Mouse (Mus musculus): ENCODE results near the gene Gprc5b. TPM values are rescaled to one million over a fixed set of nuclear protein-coding genes. Genes with fewer than 3 reads are reported as not detected.

The Gprc5b gene
- polyA plus RNA-seq (2012), result not detected in 2 replicates

- no peak for TF ChIP-seq GATA1 (IDR thresholded peaks at IDR 0.05; ENCODE audit: low read length)
These were observed at the start of gene Gprc5b for GRCm38 (mm10) chr7:118995007-118995406. TSS of gene Gprc5b (minus strand) at chr7:118995211.

GRCm38 (mm10) chr7:119041502-119041901, 46.5 kb upstream of the Gprc5b start:
- TF ChIP-seq GATA1 (IDR thresholded peaks at IDR 0.05; ENCODE audit: low read length), result no peak

GRCm38 (mm10) chr7:119037581-119037980, 42.6 kb upstream of the Gprc5b start:
- TF ChIP-seq GATA1 (IDR thresholded peaks at IDR 0.05; ENCODE audit: low read length), result no peak

- no peak for TF ChIP-seq GATA1 (IDR thresholded peaks at IDR 0.05; ENCODE audit: low read length)
These were observed 39.4 kb upstream of the Gprc5b start for GRCm38 (mm10) chr7:119034243-119034961.

GRCm38 (mm10) chr7:119023394-119023921, 28.4 kb upstream of the Gprc5b start:
- TF ChIP-seq GATA1 (IDR thresholded peaks at IDR 0.05; ENCODE audit: low read length), result no peak

- TF ChIP-seq GATA1 (IDR thresholded peaks at IDR 0.05; ENCODE audit: low read length), result no peak
These were observed 27.5 kb upstream of the Gprc5b start for GRCm38 (mm10) chr7:119022238-119023156.

- TF ChIP-seq GATA1 (IDR thresholded peaks at IDR 0.05; ENCODE audit: low read length), result no peak
These were observed 24.5 kb upstream of the Gprc5b start for GRCm38 (mm10) chr7:119019537-119019936.

- no peak for TF ChIP-seq GATA1 (IDR thresholded peaks at IDR 0.05; ENCODE audit: low read length)
These were observed 20.7 kb upstream of the Gprc5b start for GRCm38 (mm10) chr7:119015736-119016135.

- no peak for TF ChIP-seq GATA1 (IDR thresholded peaks at IDR 0.05; ENCODE audit: low read length)
These were observed 16.0 kb upstream of the Gprc5b start for GRCm38 (mm10) chr7:119010854-119011529.

- TF ChIP-seq GATA1 (IDR thresholded peaks at IDR 0.05; ENCODE audit: low read length), result no peak
These were observed 7.5 kb upstream of the Gprc5b start for GRCm38 (mm10) chr7:119002501-119002900.

- TF ChIP-seq GATA1 (IDR thresholded peaks at IDR 0.05; ENCODE audit: low read length), result no peak
These were observed 7.0 kb upstream of the Gprc5b start for GRCm38 (mm10) chr7:119001965-119002364.

- no peak for TF ChIP-seq GATA1 (IDR thresholded peaks at IDR 0.05; ENCODE audit: low read length)
These were observed 4.8 kb upstream of the Gprc5b start for GRCm38 (mm10) chr7:118999857-119000256.

GRCm38 (mm10) chr7:118996137-118996837, 1.3 kb upstream of the Gprc5b start:
- no peak for TF ChIP-seq GATA1 (IDR thresholded peaks at IDR 0.05; ENCODE audit: low read length)

- no peak for TF ChIP-seq GATA1 (IDR thresholded peaks at IDR 0.05; ENCODE audit: low read length)
These were observed 660 bp upstream of the Gprc5b start for GRCm38 (mm10) chr7:118995671-118996070.
